Mouse (Mus musculus) olfactory bulb, adult 2 months (tissue): ENCODE data around the gene Nlrc4.

Source experiments
- CTCF ChIP-seq: fragments of 200-500 bp; IDR thresholded peaks from 2 replicates; pipeline ENCODE4 v1.5.1; 2012; ENCODE audit warnings: low read depth, mild to moderate bottlenecking, low read length, moderate library complexity; ENCODE audit not compliant: insufficient read depth
- POLR2A ChIP-seq: fragments of 200-500 bp; IDR thresholded peaks from 2 replicates; pipeline ENCODE4 v1.6.1; 2012; ENCODE audit warnings: mild to moderate bottlenecking, low read depth, low read length, moderate library complexity; ENCODE audit not compliant: insufficient read depth

DNA sequence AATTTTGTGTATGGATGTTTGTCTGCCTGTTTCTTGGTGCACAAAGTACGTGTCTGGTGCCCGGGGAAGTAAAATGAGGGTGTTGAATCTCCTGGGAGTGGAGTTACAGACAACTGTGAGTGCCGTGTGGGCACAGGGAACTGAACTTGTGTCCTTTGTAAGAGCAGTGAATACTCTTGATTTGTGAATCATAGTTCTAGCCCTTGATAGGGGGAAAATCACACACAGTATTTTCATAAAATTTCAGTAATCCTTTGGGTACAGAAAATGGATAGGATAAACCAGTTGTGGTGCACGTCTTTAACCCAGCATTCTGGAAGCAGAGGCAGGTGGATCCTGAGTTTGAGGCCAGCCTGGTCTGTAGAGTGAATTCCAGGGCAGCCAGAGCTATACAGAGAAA lies 62.2 kb downstream of the Nlrc4 start:
- TF ChIP-seq CTCF (no peak), POLR2A (no peak)
